Mouse (Mus musculus) midbrain, embryonic 14.5 days (tissue): ENCODE results near the gene Mknk1. TPM values are rescaled to one million over a fixed set of nuclear protein-coding genes. Genes with fewer than 3 reads are reported as not detected.

Source experiments
- ATAC-seq: fragments of 200-750 bp; cut with Nextera tagmentation; 2 replicates; pipeline ENCODE4 v1.8.0; 2017; ENCODE audit warnings: moderate number of reproducible peaks, moderate library complexity; ENCODE audit not compliant: low FRiP score, low TSS enrichment
- DNase-seq: peaks from one replicate; pipeline ENCODE4 v3.0.0-alpha.2; 2015
- H3K27ac ChIP-seq: fragments of 300-500 bp; sonication (generic); replicated peaks from 2 replicates; pipeline ENCODE4 v1.5.1; 2014; ENCODE audit warnings: mild to moderate bottlenecking, low read depth, low read length, moderate library complexity
- H3K27me3 ChIP-seq: fragments of 300-500 bp; sonication (generic); 2 replicates; pipeline ENCODE4 v1.6.1; 2014; ENCODE audit warnings: low read length, control low read depth, mixed read lengths; ENCODE audit not compliant: control insufficient read depth, insufficient read depth
- H3K36me3 ChIP-seq: fragments of 300-500 bp; sonication (generic); 2 replicates; pipeline ENCODE4 v1.6.1; 2014; ENCODE audit warnings: low read length, control low read depth; ENCODE audit not compliant: control insufficient read depth, insufficient read depth
- H3K4me1 ChIP-seq: fragments of 300-500 bp; sonication (generic); 2 replicates; pipeline ENCODE4 v1.6.1; 2014; ENCODE audit warnings: mild to moderate bottlenecking, antibody characterized with exemption, low read length, control low read depth; ENCODE audit not compliant: control insufficient read depth, insufficient read depth
- H3K4me2 ChIP-seq: fragments of 300-500 bp; sonication (generic); 2 replicates; pipeline ENCODE4 v1.6.1; 2014; ENCODE audit warnings: mild to moderate bottlenecking, low read length, moderate library complexity
- H3K4me3 ChIP-seq: fragments of 300-500 bp; sonication (generic); replicated peaks from 2 replicates; pipeline ENCODE4 v1.5.1; 2014; ENCODE audit warnings: low read depth, low read length
- H3K9ac ChIP-seq: fragments of 300-500 bp; sonication (generic); replicated peaks from 2 replicates; pipeline ENCODE4 v1.6.1; 2014; ENCODE audit warnings: mild to moderate bottlenecking, low read length, moderate library complexity
- H3K9me3 ChIP-seq: fragments of 300-500 bp; sonication (generic); 2 replicates; pipeline ENCODE4 v1.6.1; 2016; ENCODE audit warnings: low read length, control low read depth, mixed read lengths; ENCODE audit not compliant: control insufficient read depth
- WGBS: fragments of 180-500 bp; shearing (Covaris S2); extraction: QIAGEN DNeasy Blood & Tissue Kit; methylation state at CpG from one replicate; pipeline ENCODE4 v1.1.7; 2014; 5-methylcytosine and 5-hydroxymethylcytosine counted together
- polyA plus RNA-seq: library from polyadenylated mRNA; unstranded; fragments of >200 nt; fragmentation: Nextera tagmentation; extraction: Ambion mirVana; gene quantifications from 2 replicates; pipeline ENCODE4 v1.2.1, GENCODE M21; 2014

The Mknk1 gene
- polyA plus RNA-seq, 1 experiment from 2014 or later: 18.0 TPM

DNA sequence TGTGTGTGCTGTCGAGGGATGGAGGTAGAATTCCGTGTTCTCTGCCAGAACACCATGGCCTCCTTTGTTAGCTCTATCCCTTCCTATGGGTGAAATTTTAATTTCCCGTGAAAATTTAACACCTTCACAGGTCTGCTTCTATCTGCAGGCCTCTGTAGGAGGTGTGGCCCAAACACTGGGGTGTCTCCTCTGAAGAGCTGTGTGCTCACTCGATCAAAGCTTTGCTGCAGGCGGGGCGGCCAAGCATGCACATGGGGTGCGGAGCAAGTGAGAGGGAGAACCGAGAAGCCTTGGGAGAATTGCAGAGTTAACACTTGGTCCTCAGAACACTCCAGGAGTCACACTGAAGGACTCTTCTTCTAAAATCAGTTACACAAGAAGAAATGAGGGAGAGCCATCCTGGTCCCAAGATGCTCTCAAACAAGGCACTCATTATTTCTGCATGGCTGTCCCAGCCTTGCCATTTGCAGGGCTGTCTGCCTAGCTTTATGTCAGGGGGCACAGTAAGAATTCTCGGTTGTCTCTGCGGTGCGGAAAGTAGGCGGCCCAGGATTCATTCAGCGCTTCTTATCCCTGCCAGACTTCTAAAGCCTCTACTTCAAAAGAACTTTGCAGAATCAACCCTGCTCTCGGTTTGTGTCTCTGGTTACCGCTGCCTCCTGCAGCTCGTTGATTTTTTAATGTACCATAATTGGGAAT, 30.7 kb downstream of the Mknk1 start:
- Histone ChIP-seq H3K27me3 (no peaks in the 10 kb centered on the region), H3K4me3 (no peak overlapping the region), H3K4me1 (peaks cover 16% of the 10 kb centered on the region), H3K36me3 (0 out of 2 replicates have a peak, but pooled peaks cover 7% of the 10 kb centered on the region), H3K9me3 (no peaks in the 10 kb centered on the region), H3K27ac (peak overlapping the region; percentile 43; the same call in 1 of the 2 replicates), H3K4me2 (no peak overlapping the region), H3K9ac (no peak overlapping the region)
- ATAC-seq (0 out of 2 replicates have a peak, but pooled peaks have one; percentile 48), DNase-seq (peak; percentile 69)
- 6% methylated on average over 16 of the region's 16 CpGs for WGBS

DNA sequence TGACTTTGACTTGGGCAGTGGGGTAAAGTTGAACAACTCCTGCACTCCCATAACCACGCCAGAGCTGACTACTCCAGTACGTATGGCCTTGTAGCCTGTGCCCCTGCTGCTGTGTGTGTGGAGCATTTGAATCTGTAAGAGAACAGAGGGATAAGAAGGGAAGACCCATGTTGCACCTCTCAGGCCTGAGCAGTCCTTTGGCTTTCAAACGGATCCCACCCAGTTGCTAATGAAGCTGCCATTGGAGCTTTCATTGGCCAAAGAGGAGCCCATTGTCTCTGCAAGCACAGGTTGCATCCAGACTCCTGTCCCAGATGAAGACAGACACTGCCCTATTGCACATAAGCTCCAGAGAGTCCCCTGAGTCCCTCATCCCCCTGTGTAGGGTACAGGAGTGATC, 34.2 kb downstream of the Mknk1 start:
- H3K9me3 ChIP-seq: no peaks in the 10 kb centered on the region
- H3K36me3 ChIP-seq: 0 out of 2 replicates have a peak, but pooled peaks cover 9% of the 10 kb centered on the region
- peaks cover 26% of the 10 kb centered on the region for H3K4me1 ChIP-seq
- H3K9ac ChIP-seq: no peak overlapping the region
- no peak overlapping the region for H3K4me3 ChIP-seq
- ATAC-seq (no peak), DNase-seq (no peak)
- H3K27ac ChIP-seq: no peak overlapping the region
- WGBS: 88% methylated on average over 3 of the region's 3 CpGs
- H3K27me3 ChIP-seq: no peaks in the 10 kb centered on the region
- H3K4me2 ChIP-seq: no peak overlapping the region

DNA sequence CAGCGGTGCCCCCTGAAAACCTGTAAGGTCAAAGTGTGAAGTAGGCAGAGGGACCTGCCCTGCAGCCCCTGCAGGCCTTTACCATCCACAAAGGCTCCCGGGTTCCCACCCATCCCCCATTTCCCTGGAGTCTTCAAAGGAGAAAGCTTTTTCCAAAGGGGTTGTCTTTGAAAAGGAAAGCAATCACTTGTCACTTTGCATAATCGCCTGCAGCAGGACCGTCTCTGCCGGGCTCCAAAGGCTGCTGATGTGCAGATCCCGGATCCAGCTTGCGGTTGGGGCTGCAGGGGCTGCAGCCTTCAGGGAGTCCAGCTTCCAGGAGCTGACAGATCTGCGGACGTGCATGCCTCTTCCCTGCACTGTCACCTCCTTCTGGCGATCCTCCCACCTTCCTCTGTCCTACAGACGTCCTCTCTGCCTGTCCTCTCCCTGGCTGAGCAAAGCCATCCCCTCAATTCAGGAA, 39.2 kb downstream of the Mknk1 start:
- H3K4me3 ChIP-seq: no peak overlapping the region
- ATAC-seq (peak; percentile 57; the same call in 1 of the 2 replicates), DNase-seq (peak; percentile 84)
- WGBS: under 1% methylated on average over 11 of the region's 11 CpGs
- H3K9ac ChIP-seq: peak overlapping the region; percentile 34; the same call in 1 of the 2 replicates
- H3K27me3 ChIP-seq: no peaks in the 10 kb centered on the region
- H3K4me2 ChIP-seq: peak overlapping the region; percentile 45
- peaks cover 49% of the 10 kb centered on the region for H3K4me1 ChIP-seq
- peak overlapping the region; percentile 81 for H3K27ac ChIP-seq
- H3K36me3 ChIP-seq: 0 out of 2 replicates have a peak, but pooled peaks cover 9% of the 10 kb centered on the region
- no peaks in the 10 kb centered on the region for H3K9me3 ChIP-seq

DNA sequence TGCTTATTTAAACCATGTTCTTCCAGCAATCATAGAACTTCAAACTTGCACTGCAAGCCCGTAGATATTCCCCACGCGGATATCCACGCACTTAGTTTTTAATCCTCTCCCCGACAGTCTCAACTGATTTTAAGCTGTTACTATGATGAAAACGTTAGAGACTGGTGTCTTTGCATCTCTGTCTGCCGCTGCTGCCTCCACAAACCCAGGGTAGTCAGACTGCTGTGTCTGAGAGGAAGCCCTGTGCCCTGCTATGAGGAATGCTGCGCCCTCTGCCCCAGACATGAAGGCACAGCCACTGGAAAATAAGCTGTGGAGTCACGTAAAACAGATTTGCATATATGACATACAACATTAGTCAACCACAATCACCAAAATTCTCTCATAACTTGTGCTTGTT, 39.8 kb downstream of the Mknk1 start:
- ATAC-seq: no peak
- no peak overlapping the region for H3K9ac ChIP-seq
- no peak overlapping the region for H3K4me3 ChIP-seq
- peak overlapping the region; percentile 81 for H3K27ac ChIP-seq
- WGBS: 9% methylated on average over 9 of the region's 9 CpGs
- H3K4me1 ChIP-seq: peaks cover 49% of the 10 kb centered on the region
- DNase-seq: peak; percentile 52
- 0 out of 2 replicates have a peak, but pooled peaks cover 9% of the 10 kb centered on the region for H3K36me3 ChIP-seq
- peak overlapping the region; percentile 45 for H3K4me2 ChIP-seq
- no peaks in the 10 kb centered on the region for H3K9me3 ChIP-seq
- H3K27me3 ChIP-seq: no peaks in the 10 kb centered on the region

DNA sequence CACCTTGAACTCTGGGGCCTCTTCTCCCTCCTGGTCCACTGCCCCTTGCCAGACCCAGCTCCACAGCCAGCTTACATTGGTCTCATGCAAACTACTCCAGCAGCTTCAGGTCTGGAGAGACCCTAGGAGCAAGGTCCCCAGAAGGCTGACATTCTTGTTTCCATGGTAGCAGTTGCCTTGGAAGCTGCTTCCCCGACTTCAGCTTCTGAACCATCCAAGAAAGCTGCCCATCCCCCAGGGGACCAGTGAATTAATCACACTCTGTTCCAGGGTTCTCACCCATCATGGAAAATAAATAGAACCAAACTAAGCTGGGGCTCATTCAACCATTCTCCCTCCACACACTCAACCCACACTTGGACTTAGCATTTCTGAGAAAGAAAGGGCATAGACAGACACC, 42.2 kb downstream of the Mknk1 start:
- WGBS: 0% methylated on average over 1 of the region's 1 CpGs
- H3K27ac ChIP-seq: peak overlapping the region; percentile 65; the same call in 1 of the 2 replicates
- H3K4me2 ChIP-seq: 0 out of 2 replicates have a peak overlapping the region, but pooled peaks have one; percentile 7

DNA sequence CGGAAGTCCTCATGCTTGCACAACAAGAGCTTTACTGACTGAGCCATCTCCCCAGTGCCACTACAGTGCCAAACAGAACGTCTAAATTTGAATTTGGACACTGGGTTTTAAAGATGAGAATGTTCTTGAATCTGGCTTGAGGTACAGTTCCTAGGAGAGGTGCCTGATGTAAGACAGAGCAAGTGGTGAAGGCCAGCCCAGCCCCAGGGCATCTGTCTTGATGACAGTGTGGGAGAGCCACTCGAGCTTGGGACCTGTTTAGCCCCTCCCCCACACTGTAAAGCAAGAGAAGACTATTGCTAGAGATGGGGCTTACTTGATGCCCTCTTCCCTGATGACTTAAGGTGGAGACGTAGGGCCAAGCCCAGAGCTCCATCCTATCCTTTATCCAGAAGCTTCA, 43.2 kb downstream of the Mknk1 start:
- no peak for DNase-seq
- Histone ChIP-seq H3K9me3 (no peaks in the 10 kb centered on the region), H3K27me3 (no peaks in the 10 kb centered on the region), H3K4me3 (no peak overlapping the region), H3K9ac (no peak overlapping the region), H3K27ac (no peak overlapping the region), H3K4me2 (no peak overlapping the region), H3K4me1 (peaks cover 49% of the 10 kb centered on the region), H3K36me3 (no peaks in the 10 kb centered on the region)
- WGBS: 57% methylated on average over 4 of the region's 4 CpGs
- ATAC-seq: no peak

More for the DNA sequence above, 42.2 kb downstream of the Mknk1 start:
- ATAC-seq: peak; percentile 31; the same call in 1 of the 2 replicates
- Histone ChIP-seq H3K9ac (no peak overlapping the region), H3K27me3 (no peaks in the 10 kb centered on the region), H3K9me3 (no peaks in the 10 kb centered on the region), H3K4me3 (no peak overlapping the region), H3K4me1 (peaks cover 49% of the 10 kb centered on the region), H3K36me3 (no peaks in the 10 kb centered on the region)
- peak; percentile 88 for DNase-seq

DNA sequence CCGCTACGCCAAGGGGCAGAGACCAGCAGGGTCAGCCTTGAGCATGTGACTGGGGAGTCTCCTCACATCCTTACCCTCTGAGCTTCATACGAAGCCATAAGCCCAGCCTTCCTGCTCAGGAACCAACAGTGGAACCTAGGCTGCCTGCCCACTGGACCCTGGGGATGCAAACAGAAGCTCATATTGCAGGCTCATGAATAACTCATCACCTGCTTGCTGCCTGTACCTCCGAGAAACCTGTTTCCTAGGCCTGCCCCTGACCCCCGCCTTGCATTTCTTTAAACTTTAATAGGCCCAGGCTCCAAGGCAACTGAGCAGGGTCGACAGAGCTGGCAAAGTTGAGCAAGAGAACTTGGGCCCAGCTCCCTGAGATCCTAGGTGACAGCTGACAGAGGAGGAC, 45.0 kb downstream of the Mknk1 start, which contains the start of gene Kncn:
Gene Kncn (plus strand): TSS at position 379 of the 400 bp plus-strand sequence.
- no peak for ATAC-seq
- Histone ChIP-seq H3K36me3 (no peaks in the 10 kb centered on the region), H3K27ac (no peak within 1 kb of the TSS), H3K27me3 (no peaks in the 10 kb centered on the region), H3K9ac (no peak within 1 kb of the TSS), H3K9me3 (no peaks in the 10 kb centered on the region), H3K4me1 (peaks cover 30% of the 10 kb centered on the region), H3K4me3 (no peak within 1 kb of the TSS), H3K4me2 (no peak within 1 kb of the TSS)
- no peak for DNase-seq
- 61% methylated on average over 6 of the region's 6 CpGs for WGBS

DNA sequence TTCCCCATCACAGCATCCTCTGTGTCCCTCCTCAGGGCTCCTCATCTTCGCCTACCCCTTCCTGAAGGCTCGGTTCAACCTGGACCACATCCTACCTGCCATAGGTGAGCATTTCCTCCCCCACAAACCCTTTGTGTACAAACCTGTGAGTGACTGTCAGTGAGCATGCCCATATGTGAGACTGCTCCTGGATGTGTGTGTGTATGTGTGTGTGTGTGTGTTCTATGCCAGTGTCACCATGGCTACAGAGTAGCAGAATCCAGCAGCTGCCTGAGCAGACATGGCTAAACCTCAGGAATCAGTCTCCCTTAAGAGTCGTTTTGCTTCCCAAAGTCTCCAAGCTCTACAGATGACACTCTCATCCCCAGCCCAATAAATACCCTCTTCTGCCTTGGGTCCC, 46.8 kb downstream of the Mknk1 start:
- H3K4me2 ChIP-seq: no peak overlapping the region
- 71% methylated on average over 3 of the region's 3 CpGs for WGBS
- peaks cover 21% of the 10 kb centered on the region for H3K4me1 ChIP-seq
- no peak overlapping the region for H3K9ac ChIP-seq
- H3K9me3 ChIP-seq: no peaks in the 10 kb centered on the region
- DNase-seq: peak; percentile 70
- H3K4me3 ChIP-seq: no peak overlapping the region
- no peak for ATAC-seq
- no peak overlapping the region for H3K27ac ChIP-seq
- no peaks in the 10 kb centered on the region for H3K36me3 ChIP-seq
- peaks cover 12% of the 10 kb centered on the region; the same call in 1 of the 2 replicates for H3K27me3 ChIP-seq

DNA sequence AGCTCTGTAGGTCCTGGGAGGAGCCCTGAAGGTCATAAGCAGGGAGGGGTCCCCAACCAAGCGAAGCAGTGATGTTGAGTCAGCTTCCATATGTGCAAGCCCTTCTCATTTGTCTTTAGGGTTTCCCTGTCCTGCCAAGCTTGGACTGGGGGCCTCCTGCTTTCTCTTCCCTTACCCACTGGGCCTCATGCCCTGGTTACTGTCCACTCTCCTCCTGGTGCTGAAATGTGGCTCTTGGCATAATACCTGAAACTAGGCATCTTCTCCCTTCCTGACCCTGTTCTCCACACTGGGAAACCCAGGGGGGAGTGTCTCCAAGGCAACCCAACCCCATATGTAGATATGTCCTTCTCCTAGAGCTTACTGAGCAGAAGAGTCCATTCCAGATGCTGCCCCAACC, 47.9 kb downstream of the Mknk1 start:
- no peak for ATAC-seq

More for the DNA sequence above, 47.9 kb downstream of the Mknk1 start:
- no peaks in the 10 kb centered on the region for H3K36me3 ChIP-seq
- peaks cover 22% of the 10 kb centered on the region for H3K27me3 ChIP-seq
- H3K4me3 ChIP-seq: no peak overlapping the region
- peaks cover 11% of the 10 kb centered on the region for H3K4me1 ChIP-seq
- no peaks in the 10 kb centered on the region for H3K9me3 ChIP-seq
- H3K4me2 ChIP-seq: no peak overlapping the region
- DNase-seq: no peak
- H3K9ac ChIP-seq: no peak overlapping the region
- no peak overlapping the region for H3K27ac ChIP-seq
- 73% methylated on average over 1 of the region's 1 CpGs for WGBS
